Mouse (Mus musculus) cerebellum, adult 11-12 months (tissue): Measurements from ENCODE around the gene Intu.

Source experiments
- DNase-seq: peaks from one replicate; pipeline ENCODE4 v3.0.0; 2022

Intu gene

DNA sequence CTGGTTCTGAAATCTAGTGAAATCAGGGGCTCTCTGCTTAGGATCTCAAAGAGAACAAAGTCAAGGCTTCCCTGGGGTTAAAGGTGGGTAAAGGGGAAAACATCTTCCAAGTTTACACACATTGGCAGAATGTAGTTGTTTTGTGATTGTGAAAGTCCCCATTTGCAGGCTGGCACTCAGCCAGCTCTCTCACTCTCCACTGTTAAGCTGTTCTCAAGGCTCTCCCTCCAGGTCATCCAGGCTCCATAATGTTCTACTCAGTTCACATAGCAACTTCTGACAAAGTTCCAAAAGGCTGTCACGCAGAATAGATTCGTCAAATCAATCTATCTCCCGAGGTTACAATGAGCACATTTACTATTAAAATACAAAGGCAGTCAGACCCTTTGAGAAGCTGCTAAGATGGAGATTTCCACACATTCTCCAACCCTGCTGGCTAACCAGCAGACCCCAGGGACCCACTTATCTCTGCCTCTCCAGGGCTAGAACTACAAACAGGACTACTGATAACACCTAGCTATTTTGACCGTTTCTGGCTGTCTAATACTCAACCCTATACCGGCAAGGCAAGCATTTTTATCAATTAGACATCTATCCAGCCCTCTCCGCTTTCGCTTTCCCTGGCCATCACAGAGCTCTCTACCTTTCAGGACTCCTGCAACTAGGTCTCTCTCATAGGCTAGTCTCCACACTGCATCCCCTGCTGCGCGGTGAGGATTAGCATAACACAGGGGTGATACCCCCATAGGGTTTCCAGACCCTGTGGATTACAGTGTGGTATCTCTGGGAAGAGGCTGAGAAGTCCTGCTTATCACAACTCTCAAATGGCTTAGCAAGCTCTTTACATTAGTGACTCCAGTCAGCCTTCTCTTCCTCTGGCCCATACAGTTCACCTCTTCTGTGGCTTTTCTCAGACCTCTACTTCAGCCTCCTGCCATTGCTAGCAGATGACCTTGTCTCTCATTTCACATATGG is 2.8 kb upstream of the Intu start:
- no peak for DNase-seq

DNA sequence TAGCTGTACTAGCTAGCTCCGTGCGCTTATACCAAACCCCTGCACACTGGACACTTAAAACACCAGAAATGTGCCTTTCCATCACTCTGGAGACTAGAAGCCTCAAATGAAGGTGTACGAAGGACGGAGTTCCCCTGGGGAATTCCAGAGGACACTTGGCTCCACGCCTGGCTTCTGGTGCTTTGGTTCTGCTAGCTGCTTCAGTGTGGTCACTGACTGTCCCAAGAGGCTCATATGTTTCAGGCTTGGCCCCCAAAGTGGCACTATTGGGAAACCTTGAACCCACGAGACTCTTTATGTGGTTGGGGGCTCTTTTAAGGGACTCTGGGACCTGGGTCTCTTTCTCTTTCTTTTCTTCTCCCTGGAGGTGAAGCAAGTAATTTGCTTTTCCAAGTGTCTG is 2.1 kb upstream of the Intu start:
- DNase-seq: no peak

DNA sequence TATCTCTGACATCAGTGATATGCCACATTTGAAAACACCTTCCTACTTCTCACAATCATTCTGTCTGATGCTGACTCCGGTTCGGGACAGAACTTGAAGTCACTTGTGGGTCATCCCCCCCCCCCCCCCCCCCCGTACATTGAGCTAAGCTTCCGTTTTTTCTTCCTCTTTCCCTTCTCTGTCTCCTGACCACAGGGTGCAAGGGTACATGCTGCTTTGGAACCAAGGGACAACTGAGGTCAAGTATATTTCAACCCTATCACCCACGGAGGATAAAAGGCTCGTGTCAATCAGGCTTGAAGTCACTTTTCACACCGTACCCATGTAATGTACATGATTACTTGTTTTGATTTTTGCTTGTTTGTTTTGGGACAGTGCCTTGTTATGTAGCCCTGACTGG is 241 bp upstream of the Intu start:
- no peak for DNase-seq

DNA sequence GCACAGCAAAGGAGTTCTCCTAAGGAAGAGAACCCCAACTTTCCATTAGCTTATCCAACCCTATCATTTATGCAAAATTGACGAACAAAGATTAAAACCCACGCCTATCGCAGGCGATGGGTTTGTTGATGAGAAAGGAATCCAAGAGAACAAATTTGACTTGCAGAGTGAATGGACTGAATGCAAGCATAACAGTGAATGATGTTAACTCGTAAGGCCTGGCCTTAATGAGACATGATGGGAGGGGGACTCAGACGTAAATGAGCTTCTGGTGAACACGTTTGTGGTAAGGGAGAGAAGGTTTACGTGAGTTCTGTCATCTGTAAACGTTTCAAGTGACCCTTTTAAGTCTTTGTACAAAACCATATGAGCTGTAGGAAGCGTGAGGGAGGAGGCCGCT is 1.2 kb downstream of the Intu start:
- DNase-seq: no peak

DNA sequence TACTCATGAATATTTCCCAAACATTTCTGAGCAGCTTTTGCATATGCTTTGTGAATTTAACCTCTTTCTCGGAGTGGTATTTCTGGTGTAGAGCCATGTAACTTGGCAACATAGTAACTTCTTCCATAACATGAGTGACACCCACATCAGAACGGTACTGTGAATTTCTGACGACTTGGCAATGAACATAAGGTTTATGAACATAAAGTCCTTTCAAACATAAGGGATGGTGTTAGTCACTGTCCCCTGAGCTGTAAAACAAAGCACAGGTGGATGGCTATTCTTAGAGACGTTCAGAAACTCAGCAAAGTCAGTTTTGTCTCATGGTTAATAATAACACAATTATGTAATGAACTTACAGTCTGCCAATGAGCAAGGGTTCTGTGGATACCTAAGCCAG is 3.1 kb downstream of the Intu start:
- no peak for DNase-seq

DNA sequence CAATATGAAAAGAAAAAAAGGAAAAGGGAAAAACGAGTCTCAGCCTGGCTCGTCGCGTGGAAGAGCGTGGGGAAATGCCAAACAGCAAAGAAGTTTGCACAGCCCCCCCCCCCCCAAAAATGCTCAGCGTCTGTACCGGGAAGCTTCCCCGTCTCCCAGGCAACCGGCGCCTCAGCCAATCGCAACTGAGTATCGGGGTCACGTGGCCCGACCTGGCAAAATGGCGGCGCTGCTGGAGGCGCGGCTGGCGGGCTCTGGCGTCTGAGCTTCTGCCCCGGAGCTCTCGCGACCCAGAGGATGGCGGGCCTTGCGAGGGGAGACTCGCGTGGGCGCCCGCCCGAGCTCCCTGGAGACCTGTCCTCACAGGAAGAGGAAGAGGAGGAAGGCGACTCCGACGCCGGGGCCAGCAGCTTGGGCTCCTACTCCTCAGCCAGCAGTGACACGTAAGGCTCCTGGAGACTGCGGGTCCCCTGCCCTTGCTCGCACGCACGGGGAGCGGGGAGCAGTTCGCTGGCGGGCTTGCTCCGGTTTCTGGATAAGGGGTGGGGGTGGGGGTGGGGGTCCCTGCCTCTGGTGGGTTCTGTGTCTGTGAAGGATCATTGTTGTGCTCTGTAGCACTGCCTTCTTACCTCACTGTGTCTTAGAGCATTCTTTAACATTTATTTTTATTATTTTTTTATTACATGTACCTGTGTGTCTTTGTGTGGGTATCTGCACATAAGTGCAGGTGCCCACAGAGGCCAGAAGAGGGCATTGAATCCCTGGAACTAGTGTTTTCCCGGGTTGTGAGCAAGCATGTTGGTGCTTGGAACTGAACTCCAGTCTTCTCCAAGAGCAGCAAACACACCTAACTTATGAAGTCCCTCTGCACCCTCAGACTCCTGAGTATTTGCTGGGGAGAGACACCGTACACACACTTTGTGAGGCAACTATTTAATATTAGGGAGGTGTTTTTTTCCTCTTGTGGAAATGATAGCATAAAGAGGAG is 9.8 kb downstream of the Intu start:
- DNase-seq: peak; percentile 83

DNA sequence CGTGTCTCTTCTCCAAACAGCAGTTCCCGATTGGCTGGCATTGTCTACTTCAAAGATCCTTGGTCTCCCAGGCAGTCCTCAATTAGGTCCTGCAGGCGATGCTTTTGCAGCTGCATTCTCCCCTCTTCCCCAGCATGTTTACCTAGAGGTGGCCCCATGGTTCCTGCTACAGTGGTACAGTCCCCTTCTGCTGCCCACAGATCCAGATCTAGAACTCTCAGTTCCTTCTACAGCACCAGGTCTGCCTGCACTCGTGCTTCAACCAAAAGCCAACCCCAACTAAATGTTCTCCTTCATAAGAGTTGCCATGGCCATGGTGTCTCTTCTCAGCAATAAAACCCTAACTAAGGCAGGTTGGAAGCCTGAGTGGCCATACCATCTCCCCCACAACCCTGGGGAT is 15.5 kb downstream of the Intu start:
- DNase-seq: no peak

DNA sequence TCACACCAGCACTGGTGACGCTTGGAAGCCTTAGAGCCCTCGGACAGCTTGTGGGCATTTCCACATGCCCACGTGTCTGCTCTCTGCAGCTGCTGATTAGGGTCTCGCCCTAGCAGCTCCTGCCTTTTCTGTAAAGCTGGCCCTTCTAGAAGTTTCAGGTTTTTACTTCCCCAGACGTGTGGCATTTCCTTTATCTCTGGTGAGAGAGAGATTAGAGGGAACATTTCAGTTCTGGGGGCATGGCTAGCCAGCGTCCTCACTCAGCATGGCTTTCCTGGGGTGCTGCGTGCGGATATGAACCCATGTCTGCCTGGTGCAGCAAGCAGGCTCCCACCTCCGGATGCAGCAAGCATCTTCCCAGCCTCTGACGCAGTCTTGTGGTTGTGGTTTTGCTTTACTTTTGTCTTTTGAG is 121.9 kb downstream of the Intu start:
- no peak for DNase-seq

DNA sequence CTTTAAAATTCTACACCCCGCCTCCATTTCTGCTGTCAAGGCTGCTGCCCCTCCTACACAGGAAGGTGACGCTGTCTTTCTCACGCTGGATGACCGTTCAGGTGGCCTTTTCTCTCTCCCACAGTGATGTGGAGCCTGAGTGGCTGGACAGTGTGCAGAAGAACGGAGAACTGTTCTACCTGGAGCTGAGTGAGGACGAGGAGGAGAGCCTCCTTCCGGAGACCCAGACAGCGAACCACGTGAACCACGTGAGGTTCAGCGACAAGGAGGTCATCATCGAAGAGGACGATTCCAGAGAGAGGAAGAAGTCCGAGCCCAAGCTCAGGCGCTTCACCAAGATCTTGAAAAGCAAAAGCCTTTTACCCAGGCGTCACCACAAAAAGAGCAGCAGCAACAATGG is 122.5 kb downstream of the Intu start:
- no peak for DNase-seq

DNA sequence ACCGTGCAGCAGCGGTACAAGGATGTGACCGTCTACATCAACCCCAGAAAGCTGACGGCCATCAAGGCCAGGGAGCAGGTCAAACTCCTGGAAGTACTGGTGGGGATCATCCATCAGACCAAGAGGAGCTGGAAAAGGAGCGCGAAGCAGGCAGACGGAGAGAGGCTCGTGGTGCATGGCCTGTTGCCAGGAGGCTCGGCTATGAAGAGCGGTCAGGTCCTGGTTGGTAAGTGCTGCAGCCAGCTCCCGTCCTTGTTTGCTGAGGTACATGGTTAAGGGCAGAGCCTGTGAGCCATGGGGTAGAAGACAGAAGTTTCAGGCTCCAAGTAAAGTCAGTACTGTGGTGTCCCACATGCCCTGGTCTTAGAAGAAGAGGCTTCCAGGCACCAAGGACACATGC is 122.9 kb downstream of the Intu start:
- no peak for DNase-seq

DNA sequence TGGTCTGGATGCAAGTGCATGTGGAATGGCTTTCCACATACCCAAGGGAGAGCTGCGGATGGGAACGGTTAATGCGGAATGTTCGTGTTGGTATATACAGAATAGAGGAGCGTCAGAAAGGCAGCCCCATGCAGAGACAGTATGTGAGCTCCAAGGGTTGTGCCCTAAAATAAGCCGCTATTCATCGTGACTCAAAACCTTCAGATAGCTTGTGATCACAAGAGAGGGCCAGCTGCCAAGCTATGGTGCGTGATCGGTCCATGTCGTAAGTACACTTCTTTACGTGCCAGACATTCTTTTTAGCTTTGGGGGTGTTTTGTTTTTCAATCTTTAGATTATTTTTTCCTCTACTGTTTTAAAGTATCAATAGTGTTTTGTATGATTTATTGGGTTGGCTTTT is 124.5 kb downstream of the Intu start:
- DNase-seq: no peak

DNA sequence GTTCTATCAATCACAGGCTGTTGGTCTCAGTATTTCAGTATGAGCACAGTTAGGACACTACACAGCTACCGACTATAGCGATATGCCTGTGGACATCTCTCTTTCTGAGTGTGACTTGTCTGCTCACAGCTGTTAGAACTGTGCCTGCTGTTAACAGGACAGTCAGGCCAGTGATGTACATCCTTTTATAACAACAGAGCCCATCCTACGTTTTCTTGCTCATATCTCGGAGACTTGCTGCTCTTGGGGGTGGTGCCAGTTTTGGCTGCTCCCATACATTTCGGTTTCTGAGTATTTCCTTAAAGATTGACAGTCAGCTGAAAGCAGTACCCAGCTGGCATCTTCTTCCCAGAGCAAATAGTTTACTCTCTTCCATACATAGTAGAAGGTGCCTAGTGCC is 125.3 kb downstream of the Intu start:
- DNase-seq: no peak

DNA sequence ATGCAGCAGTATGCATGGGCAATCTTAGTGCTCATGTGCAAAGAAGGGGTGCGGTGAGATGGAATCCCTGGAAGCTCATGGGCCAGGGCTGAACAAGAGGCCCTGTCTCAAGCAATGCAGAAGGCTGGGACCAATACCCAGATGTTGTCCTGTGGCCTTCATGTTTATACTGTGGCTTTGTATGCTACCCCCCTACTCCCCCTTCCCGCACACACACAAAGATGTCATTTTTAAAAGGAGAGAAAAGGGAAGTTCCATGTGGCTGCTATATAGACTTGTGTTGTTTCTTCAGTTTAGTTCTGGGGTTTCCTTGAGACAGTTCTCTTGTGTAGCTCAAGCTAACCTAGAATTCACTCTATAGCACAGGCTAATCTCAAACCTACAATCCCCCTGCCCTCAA is 129.1 kb downstream of the Intu start:
- no peak for DNase-seq

DNA sequence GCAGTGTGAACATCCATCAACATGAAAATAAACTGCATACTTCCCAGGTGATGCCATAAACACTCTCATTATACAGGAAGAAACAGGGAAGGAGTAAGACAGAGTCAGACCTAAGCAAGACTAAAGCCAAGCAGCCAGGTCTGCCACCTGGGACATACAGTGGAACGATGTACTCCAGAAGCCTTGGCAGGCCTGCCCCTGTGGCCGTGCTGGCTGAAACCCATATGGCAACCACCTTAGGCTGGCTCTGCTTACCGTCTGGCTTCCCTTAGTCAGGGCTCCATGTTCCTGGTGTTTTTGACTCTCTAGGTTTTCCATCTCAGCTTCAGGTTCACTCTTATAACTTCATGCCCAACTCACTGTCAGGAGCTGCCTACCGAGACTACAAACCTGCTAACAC is 135.0 kb downstream of the Intu start:
- peak; percentile 63 for DNase-seq

DNA sequence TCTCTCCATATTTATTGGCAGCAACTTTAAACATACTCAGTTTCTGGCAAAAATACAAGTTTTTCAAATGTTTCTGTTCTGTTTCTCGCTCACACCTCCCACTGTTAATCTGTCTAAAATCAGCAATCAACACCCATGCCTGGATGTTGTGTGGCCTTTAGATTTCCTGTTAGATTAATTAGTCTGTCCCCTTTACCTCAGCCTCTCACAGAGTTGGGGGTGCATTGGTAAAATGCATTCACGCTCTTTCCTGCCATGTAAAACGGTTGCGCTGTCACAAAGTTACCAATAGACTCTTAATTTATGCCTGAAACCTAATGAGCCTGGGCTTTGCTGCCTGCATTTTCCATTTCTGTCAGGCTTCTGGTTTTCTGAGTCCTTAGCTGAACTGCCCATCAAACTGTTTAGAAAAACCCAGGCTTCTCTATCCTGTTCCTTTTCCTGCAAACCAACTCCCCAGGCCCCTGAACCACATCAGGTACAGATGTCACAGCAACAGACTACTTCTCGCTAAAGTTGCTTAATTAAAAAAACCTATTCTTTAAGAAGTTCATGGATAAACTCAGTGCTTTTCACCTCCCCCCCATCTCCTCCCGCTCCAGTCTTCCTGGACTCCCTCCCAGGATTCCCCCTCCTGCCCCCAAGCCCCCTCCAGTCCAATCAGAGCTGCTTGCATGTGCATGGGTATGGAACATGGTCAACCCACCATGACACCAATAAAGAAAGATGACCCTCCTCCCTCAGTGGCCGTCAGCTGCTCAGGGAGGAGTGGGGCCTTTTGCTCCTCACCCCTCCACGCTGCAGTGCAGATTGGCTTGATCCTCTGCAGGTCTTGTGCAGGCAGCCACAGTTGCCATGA is 136.0 kb downstream of the Intu start:
- no peak for DNase-seq

DNA sequence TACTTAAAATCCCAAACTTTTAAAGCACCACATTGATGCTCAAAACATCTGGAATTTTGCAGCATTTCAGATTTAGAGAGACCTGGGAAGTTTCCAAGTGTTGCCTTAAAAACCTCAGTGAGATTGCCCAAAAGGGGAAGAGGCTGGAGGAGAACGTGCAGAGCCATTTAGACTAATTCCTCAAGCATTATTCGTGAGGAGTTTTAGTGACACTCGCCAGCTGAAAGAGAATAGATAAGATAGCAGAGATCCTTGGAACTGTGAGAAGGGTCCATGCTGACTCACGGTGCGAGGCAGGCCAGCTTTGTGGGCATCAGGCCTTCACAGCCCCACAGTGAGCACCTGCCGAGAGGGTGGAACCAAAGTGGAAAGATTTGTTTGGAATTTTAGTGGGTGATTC is 137.8 kb downstream of the Intu start:
- no peak for DNase-seq

DNA sequence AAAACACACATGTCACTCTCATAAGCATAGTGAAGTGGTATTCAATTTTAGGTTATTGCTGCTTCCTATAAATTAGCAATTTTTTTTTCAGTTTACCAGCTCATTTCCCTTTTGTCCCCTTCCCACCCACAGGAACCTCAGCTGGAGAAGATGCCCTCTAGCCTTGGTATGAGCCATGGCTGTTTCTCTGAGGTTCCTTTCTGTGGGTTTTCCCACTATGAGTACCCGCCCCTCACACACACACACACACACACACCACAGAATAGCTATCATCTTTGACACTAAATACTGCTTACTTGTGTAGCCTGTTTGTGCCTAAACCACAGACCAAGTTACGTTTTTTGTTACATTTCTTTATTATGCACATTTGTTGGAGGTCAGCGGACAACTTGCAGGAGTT is 138.3 kb downstream of the Intu start:
- DNase-seq: no peak

DNA sequence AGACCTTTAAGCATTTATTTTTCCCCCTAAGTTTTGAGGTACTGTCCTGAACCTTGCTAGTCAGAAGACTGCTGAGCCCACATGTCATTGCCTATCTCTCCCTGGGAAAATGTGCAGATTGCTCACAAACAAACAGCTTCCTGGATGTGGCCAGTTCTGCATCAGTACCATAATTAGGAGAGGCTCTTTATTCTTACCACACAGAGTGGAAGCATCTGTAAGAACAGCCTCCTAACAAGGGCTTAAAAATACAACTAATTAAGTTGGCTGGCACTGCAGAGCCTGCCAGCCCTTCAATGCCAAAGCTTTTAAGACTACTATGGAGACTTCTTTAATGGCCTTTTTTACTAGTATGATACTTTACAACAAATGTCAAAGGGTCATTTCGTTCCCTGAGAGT is 142.4 kb downstream of the Intu start:
- no peak for DNase-seq

DNA sequence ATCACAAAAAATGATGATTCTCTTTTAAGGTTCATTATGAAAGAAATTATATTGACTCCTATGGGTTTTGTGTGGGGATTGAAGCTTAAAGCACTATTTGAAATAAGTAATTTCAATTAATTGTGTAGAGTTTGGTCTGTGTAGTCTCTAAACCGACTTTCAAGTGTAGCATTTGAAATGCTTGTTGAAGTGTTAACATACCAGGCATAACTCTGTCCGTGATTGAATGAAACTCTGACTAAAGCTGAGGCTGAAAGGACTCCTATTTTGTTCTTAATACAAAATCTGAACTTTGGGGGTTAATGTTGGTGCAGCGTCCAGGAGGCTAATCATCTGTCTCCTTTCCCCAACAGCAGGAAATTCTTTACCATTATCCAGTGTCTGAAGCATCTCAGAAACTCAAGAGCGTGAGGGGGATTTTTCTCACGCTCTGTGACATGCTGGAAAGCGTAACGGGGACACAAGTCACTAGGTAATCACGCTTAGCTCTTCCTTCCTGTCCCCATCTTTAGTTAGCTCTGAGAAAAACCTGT is 143.9 kb downstream of the Intu start:
- no peak for DNase-seq

DNA sequence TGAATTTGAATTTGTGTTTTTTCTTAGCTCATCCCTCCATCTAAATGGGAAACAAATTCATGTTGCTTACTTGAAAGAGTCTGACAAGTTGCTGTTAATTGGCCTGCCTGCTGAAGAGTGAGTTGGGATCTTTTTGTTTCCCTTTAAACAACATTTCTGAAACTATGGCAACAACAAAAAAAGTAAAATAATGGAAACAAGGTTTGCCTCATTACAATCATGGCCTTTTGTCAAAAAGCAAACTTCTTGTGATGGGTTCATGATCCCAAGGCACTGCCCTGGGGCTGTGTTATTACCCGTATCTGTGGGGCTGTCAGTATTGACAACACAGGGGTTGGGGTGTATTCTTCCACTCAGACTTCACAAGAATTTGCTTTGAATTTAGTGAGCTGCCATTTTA is 147.8 kb downstream of the Intu start:
- DNase-seq: no peak

DNA sequence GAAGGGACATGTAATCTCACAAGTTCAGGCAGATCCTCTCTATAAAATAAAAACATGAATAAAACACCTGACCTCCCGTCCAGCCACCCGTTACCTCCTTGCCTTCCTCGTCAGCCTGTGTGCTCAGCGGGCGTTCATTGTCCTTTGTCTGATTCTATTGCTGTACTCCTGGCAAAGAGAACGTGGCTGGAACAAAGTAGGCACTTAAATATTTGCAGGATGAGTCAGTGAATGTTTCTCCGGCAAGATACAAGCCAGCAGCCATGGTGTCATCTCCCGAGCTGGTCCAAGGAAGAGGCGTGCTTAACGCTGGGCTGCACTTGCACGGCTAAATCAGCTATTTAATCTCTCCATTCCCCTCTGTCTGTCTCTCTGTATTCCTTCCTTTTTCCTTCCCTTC is 151.3 kb downstream of the Intu start:
- no peak for DNase-seq

DNA sequence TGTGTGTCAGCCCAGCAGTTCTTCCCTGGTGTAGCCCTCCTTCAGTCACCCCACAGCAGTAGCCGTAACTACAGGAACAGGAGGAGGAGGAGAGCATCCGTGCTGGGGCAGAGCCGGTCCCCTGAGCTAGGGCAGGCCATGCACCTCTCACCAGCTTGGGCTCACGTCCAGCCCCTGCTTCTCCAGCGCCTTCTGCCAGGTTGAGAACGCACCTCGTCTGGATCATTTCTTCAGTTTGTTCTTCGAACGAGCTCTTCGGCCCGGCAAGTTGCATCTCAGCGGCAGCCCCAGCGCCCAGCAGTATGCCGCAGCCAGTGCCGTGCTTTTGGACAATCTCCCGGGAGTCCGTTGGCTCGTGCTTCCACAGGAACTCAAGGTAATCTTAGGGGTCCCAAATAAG is 152.1 kb downstream of the Intu start:
- peak; percentile 47 for DNase-seq
